In genomic region chr3:103147775-103148174, GRCm38 (mm10) we compare ENCODE assay signal across 31 mouse cellular contexts. TPM values are rescaled to one million over a fixed set of nuclear protein-coding genes. Genes with fewer than 3 reads are reported as not detected.
DNase-seq lines count a peak whose midpoint lies in the region; TF ChIP-seq lines count a peak whose summit lies in the region.
"Had no signal": no experiment of that assay in that cellular context is flagged by ENCODE, and none has a peak within 500 bp of the region (broad histone marks: within the 10 kb centered on the region; RNA-seq: fewer than 3 reads in every experiment).

No protein-coding gene starts in this region.

- H3K4me3 ChIP-seq in heart, adult 2 months = no peak overlapping the region
- H3K4me3 ChIP-seq in left cerebral cortex, adult 2 months = no peak overlapping the region
- peak overlapping the region; percentile 51 for H3K4me3 ChIP-seq in E14TG2a.4 (replicated peaks; ENCODE audit: low read length)
- H3K4me3 ChIP-seq: embryonic facial prominence, embryonic 12.5 days; heart, embryonic 10.5 days; heart, embryonic 15.5 days; hindbrain, embryonic 13.5 days; kidney, embryonic 15.5 days; limb, embryonic 12.5 days; midbrain, embryonic 10.5 days; midbrain, embryonic 15.5 days; neural tube, embryonic 15.5 days had no signal

- H3K9ac ChIP-seq in heart, adult 2 months (ENCODE audit: low read depth, low read length) = no peak overlapping the region
- H3K9ac ChIP-seq: embryonic facial prominence, embryonic 12.5 days; heart, embryonic 15.5 days; hindbrain, embryonic 13.5 days; kidney, embryonic 15.5 days; limb, embryonic 12.5 days; midbrain, embryonic 15.5 days; neural tube, embryonic 15.5 days had no signal

- no peak overlapping the region for H3K27ac ChIP-seq in heart, adult 2 months
- H3K27ac ChIP-seq in left cerebral cortex, adult 2 months = no peak overlapping the region
- H3K27ac ChIP-seq: embryonic facial prominence, embryonic 12.5 days; heart, embryonic 10.5 days; heart, embryonic 15.5 days; hindbrain, embryonic 13.5 days; kidney, embryonic 15.5 days; limb, embryonic 12.5 days; midbrain, embryonic 10.5 days; midbrain, embryonic 15.5 days; neural tube, embryonic 15.5 days had no signal

- 81% methylated on average over 4 of the region's 4 CpGs for WGBS in heart, adult 2 months

- no peak for TF ChIP-seq EP300 in heart, adult 2 months (IDR thresholded peaks at IDR 0.05; ENCODE audit: insufficient read depth, low read depth, low read length)

- DNase-seq in heart, adult 2 months = no peak
- no peak for DNase-seq in heart, postnatal 25 days (ENCODE audit: low spot score)
- no peak for DNase-seq in left cerebral cortex, adult 2 months (ENCODE audit: extremely low spot score in 1 of 2, low spot score in 2 of 2)
- no peak for DNase-seq in left cerebral cortex, postnatal 4 days
- DNase-seq in NIH3T3 (ENCODE audit: low read depth) (peak; percentile 15), adipocyte (ENCODE audit: low spot score) (no peak)
- DNase-seq in adrenal gland, adult (ENCODE audit: inconsistent age in 2 of 2, low spot score in 1 of 2) = no peak
- DNase-seq: adrenal gland, postnatal 10 days; cerebellum, adult 11 months; cerebellum, adult 9-10 months; embryo, embryonic 11 days; gastrocnemius, postnatal 14 days; heart, postnatal 36 days; kidney, adult 18-20 months; kidney, postnatal 4 days; lung, adult 2 months; lung, postnatal 14 days; retina, postnatal 1 day; right cerebral cortex, postnatal 14 days; thymus, adult 2 months; thymus, postnatal 36 days had no signal

- no peak for TF ChIP-seq POLR2A in heart, adult 2 months (IDR thresholded peaks at IDR 0.05; ENCODE audit: insufficient read depth, low read depth, low read length)

- peak; percentile 46 for TF ChIP-seq CTCF in heart, adult 2 months (IDR thresholded peaks at IDR 0.05)
- TF ChIP-seq CTCF in left cerebral cortex, adult 2 months (IDR thresholded peaks at IDR 0.05) = peak; percentile 8
- TF ChIP-seq CTCF in E14TG2a.4 (conservative IDR thresholded peaks at IDR 0.05; ENCODE audit: low read length) = peak; percentile 21; the same call in 1 of the 2 replicates

- H3K79me2 ChIP-seq in heart, adult 2 months (replicated peaks; ENCODE audit: control insufficient read depth, insufficient read depth, low read length) = no peaks in the 10 kb centered on the region

- no peaks in the 10 kb centered on the region for H3K36me3 ChIP-seq in heart, adult 2 months (ENCODE audit: control insufficient read depth, insufficient read depth, low read length)
- peaks cover 80% of the 10 kb centered on the region for H3K36me3 ChIP-seq in E14TG2a.4 (ENCODE audit: insufficient read depth, low read length)
- H3K36me3 ChIP-seq: embryonic facial prominence, embryonic 12.5 days; heart, embryonic 15.5 days; hindbrain, embryonic 13.5 days; kidney, embryonic 15.5 days; midbrain, embryonic 10.5 days; midbrain, embryonic 15.5 days; neural tube, embryonic 15.5 days had no signal

- H3K4me1 ChIP-seq in heart, adult 2 months (ENCODE audit: control insufficient read depth, insufficient read depth, low read length) = no peaks in the 10 kb centered on the region; the same call in 1 of the 2 replicates
- peaks cover 68% of the 10 kb centered on the region for H3K4me1 ChIP-seq in E14TG2a.4 (replicated peaks; ENCODE audit: low read depth, low read length)
- H3K4me1 ChIP-seq: embryonic facial prominence, embryonic 12.5 days; heart, embryonic 10.5 days; heart, embryonic 15.5 days; kidney, embryonic 15.5 days; limb, embryonic 12.5 days; midbrain, embryonic 15.5 days had no signal

- no peaks in the 10 kb centered on the region for H3K9me3 ChIP-seq in E14TG2a.4 (ENCODE audit: low read length)
- H3K9me3 ChIP-seq: embryonic facial prominence, embryonic 12.5 days; heart, embryonic 10.5 days; heart, embryonic 15.5 days; hindbrain, embryonic 13.5 days; kidney, embryonic 15.5 days; limb, embryonic 12.5 days; midbrain, embryonic 10.5 days; midbrain, embryonic 15.5 days; neural tube, embryonic 15.5 days had no signal

- no peaks in the 10 kb centered on the region for H3K27me3 ChIP-seq in heart, adult 2 months (ENCODE audit: control insufficient read depth, insufficient read depth, low read length)
- no peaks in the 10 kb centered on the region for H3K27me3 ChIP-seq in E14TG2a.4 (ENCODE audit: insufficient read depth, low read length)
- H3K27me3 ChIP-seq: embryonic facial prominence, embryonic 12.5 days; heart, embryonic 15.5 days; hindbrain, embryonic 13.5 days; kidney, embryonic 15.5 days; limb, embryonic 12.5 days; midbrain, embryonic 15.5 days; neural tube, embryonic 15.5 days had no signal

- intact Hi-C loops in heart, adult 2 months (cut with DNase I) = loop anchor here (2.0 kb wide), 1 partner anchor 45 kb away; the partner anchor contains the start of gene Dennd2c
- intact Hi-C loops in heart, postnatal 25 days (cut with DNase I) = loop anchor here (5.0 kb wide), 1 partner anchor 45 kb away; the partner anchor contains the start of gene Dennd2c
- intact Hi-C loops in left cerebral cortex, adult 2 months (cut with DNase I) = no loop called here
- intact Hi-C loops in left cerebral cortex, postnatal 4 days (cut with DNase I) = no loop called here

RNA-seq across cellular contexts. Expression of gene Bcas2, which starts 23.7 kb away (rescaled TPM):
- 10 to 100 TPM; 47.8 to 51.1 TPM for total RNA-seq in heart, adult 2 months (2021)
- 20.4 and 35.6 TPM in 2 replicates for polyA plus RNA-seq in heart, adult 2 months (2012; rRNA removed)
- total RNA-seq in heart, postnatal 25 days (2021) = 10 to 100 TPM; 49.4 to 49.6 TPM
- 10 to 100 TPM; 68.5 to 68.9 TPM for total RNA-seq in left cerebral cortex, adult 2 months (2021)
- total RNA-seq in left cerebral cortex, postnatal 4 days (2021) = 10 to 100 TPM; 86.1 to 93.7 TPM

RNA-seq across cellular contexts. Expression of gene Dennd2c, which starts 45.4 kb away (rescaled TPM):
- total RNA-seq in heart, adult 2 months (2021) = 1 to 10 TPM; 1.5 to 1.8 TPM
- 0.61 and 1.3 TPM in 2 replicates for polyA plus RNA-seq in heart, adult 2 months (2012; rRNA removed)
- 1 to 10 TPM; 2.0 to 2.5 TPM for total RNA-seq in heart, postnatal 25 days (2021)
- total RNA-seq in left cerebral cortex, adult 2 months (2021) = under 1 TPM; 0.40 to 0.41 TPM
- total RNA-seq in left cerebral cortex, postnatal 4 days (2021) = 1 to 10 TPM; 1.1 to 1.4 TPM

Comparison
In these comparisons a context has a peak if more than half of its experiments do, and no peak if none do; other contexts are left out.
1. intact Hi-C loops: an anchor here in heart, adult 2 months (2.0 kb wide) and heart, postnatal 25 days (5.0 kb wide); none called in left cerebral cortex, adult 2 months and left cerebral cortex, postnatal 4 days.